Comparison of ENCODE assay signal across 18 mouse cellular contexts in the genomic region with DNA sequence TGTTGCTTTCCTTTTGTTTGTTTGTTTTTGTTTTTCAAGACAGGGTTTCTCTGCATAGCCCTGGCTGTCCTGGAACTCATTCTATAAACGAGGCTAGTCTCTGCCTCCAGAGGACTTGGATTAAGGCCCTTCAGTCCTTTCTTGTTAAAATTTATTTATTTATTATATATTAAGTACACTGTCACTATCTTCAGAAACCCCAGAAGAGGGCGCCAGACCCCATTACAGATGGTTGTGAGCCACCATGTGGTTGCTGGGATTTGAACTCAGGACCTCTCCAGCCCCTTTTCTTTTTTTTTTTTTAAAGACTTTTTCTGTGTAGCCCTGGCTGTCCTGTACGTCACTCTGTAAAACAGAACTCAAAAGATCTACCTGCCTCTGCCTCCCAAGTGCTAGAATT. TPM values are rescaled to one million over a fixed set of nuclear protein-coding genes. Genes with fewer than 3 reads are reported as not detected.
DNase-seq lines count a peak whose midpoint lies in the region; ATAC-seq and TF ChIP-seq lines count a peak whose summit lies in the region.
"Had no signal": no experiment of that assay in that cellular context is flagged by ENCODE, and none has a peak within 500 bp of the region (broad histone marks: within the 10 kb centered on the region; RNA-seq: fewer than 3 reads in every experiment).

No protein-coding gene starts in this region.

- TF ChIP-seq CTCF in gastrocnemius, adult 2 months (IDR thresholded peaks at IDR 0.05), result peak; percentile 41
- peak; percentile 29 for TF ChIP-seq CTCF in lung, postnatal 0 days (IDR thresholded peaks at IDR 0.05)
- TF ChIP-seq CTCF in MEL (IDR thresholded peaks at IDR 0.05 in 2 of 3, conservative IDR thresholded peaks at IDR 0.05 in 1 of 3; ENCODE audit: control insufficient read depth in 1 of 3, insufficient read depth in 1 of 3, low read depth in 2 of 3, low read length in 3 of 3, poor library complexity in 1 of 3, severe bottlenecking in 1 of 3), result peak in 2 of 3 experiments; percentile 34 to 35; a peak in 4 of 6 replicates
- peak; percentile 11; the same call in 1 of the 2 replicates for TF ChIP-seq CTCF in small intestine, adult 2 months (IDR thresholded peaks at IDR 0.05; ENCODE audit: extremely low read depth, insufficient read length, insufficient replicate concordance, low read depth, low read length)

- no peak overlapping the region for H3K4me3 ChIP-seq in gastrocnemius, adult 2 months
- H3K4me3 ChIP-seq in lung, postnatal 0 days (ENCODE audit: low read depth, low read length), result no peak overlapping the region
- no peak overlapping the region for H3K4me3 ChIP-seq in MEL (ENCODE audit: control insufficient read depth in 1 of 2, insufficient read depth in 1 of 2, low read depth in 2 of 2, low read length in 2 of 2)
- no peak overlapping the region for H3K4me3 ChIP-seq in small intestine, adult 2 months (ENCODE audit: low read depth, low read length)
- H3K4me3 ChIP-seq: embryonic facial prominence, embryonic 12.5 days; heart, embryonic 15.5 days; hindbrain, embryonic 13.5 days; megakaryocyte, embryonic 14.5 days; neural tube, embryonic 13.5 days had no signal

- ATAC-seq in lung, postnatal 0 days, result no peak
- ATAC-seq in megakaryocyte progenitor cell, adult 5-6 weeks (replicated peaks; ENCODE audit: poor library complexity), result no peak

- TF ChIP-seq EP300 in lung, postnatal 0 days (IDR thresholded peaks at IDR 0.05), result no peak
- TF ChIP-seq EP300 in MEL (IDR thresholded peaks at IDR 0.05; ENCODE audit: low read depth in 1 of 2, low read length in 2 of 2), result no peak

- TF ChIP-seq POLR2A in MEL (IDR thresholded peaks at IDR 0.05; ENCODE audit: control insufficient read depth in 1 of 2, insufficient read depth in 1 of 2, low read depth in 1 of 2, low read length in 2 of 2, poor library complexity in 1 of 2), result no peak
- TF ChIP-seq POLR2A in small intestine, adult 2 months (IDR thresholded peaks at IDR 0.05; ENCODE audit: low read depth, low read length), result no peak

- H3K36me3 ChIP-seq in lung, postnatal 0 days (ENCODE audit: insufficient read depth, low read length), result peaks cover 15% of the 10 kb centered on the region; the same call in 1 of the 2 replicates
- peaks cover 0 to 17% of the 10 kb centered on the region in 2 experiments; a peak in 2 of 4 replicates for H3K36me3 ChIP-seq in MEL (ENCODE audit: control insufficient read depth in 1 of 2, insufficient read depth in 2 of 2, low read length in 2 of 2)
- H3K36me3 ChIP-seq in small intestine, adult 2 months (ENCODE audit: control insufficient read depth, insufficient read depth, low read length), result peaks cover 13% of the 10 kb centered on the region

- peak; percentile 13; the same call in 1 of the 2 replicates for TF ChIP-seq RAD21 in MEL (IDR thresholded peaks at IDR 0.05; ENCODE audit: low read depth, low read length)

- DNase-seq in gastrocnemius, adult 2 months, result no peak
- no peak for DNase-seq in gastrocnemius, postnatal 36 days
- DNase-seq in lung, postnatal 0 days (ENCODE audit: low spot score), result no peak
- DNase-seq in lung, postnatal 10 days, result no peak
- peak; percentile 50 for DNase-seq in MEL (ENCODE audit: low read depth, low spot score)
- no peak for DNase-seq in left cerebral cortex, postnatal 10 days (ENCODE audit: extremely low spot score in 1 of 2, low spot score in 2 of 2)
- DNase-seq: cerebellum, adult 18-20 months; kidney, adult 11 months; kidney, postnatal 14 days; lung, adult 2 months had no signal

- H3K9me3 ChIP-seq in lung, postnatal 0 days (ENCODE audit: low read length), result no peaks in the 10 kb centered on the region
- H3K9me3 ChIP-seq in MEL (replicated peaks; ENCODE audit: insufficient read depth, low read length), result no peaks in the 10 kb centered on the region
- H3K9me3 ChIP-seq: embryonic facial prominence, embryonic 12.5 days; heart, embryonic 15.5 days; hindbrain, embryonic 13.5 days; megakaryocyte, embryonic 14.5 days; neural tube, embryonic 13.5 days had no signal

- no peak overlapping the region for H3K9ac ChIP-seq in lung, postnatal 0 days (replicated peaks; ENCODE audit: low read depth)
- H3K9ac ChIP-seq in MEL (ENCODE audit: control insufficient read depth, low read depth, low read length, poor library complexity, severe bottlenecking), result no peak overlapping the region
- H3K9ac ChIP-seq: embryonic facial prominence, embryonic 12.5 days; heart, embryonic 15.5 days; hindbrain, embryonic 13.5 days; neural tube, embryonic 13.5 days had no signal

- H3K79me2 ChIP-seq in MEL (ENCODE audit: control insufficient read depth, insufficient read depth, low read length, poor library complexity), result peaks cover 27% of the 10 kb centered on the region

- WGBS in lung, postnatal 0 days, result 81% methylated on average over 3 of the region's 3 CpGs
- WGBS in small intestine, adult 2 months, result 83% methylated on average over 3 of the region's 3 CpGs

- peaks cover 6% of the 10 kb centered on the region; the same call in 1 of the 2 replicates for H3K4me1 ChIP-seq in lung, postnatal 0 days (ENCODE audit: insufficient read depth, low read depth, low read length)
- peaks cover 8 to 22% of the 10 kb centered on the region in 2 experiments for H3K4me1 ChIP-seq in MEL (ENCODE audit: control insufficient read depth in 1 of 2, insufficient read depth in 2 of 2, low read length in 2 of 2)
- H3K4me1 ChIP-seq in small intestine, adult 2 months (ENCODE audit: control insufficient read depth, insufficient read depth, insufficient read length, low read length), result peaks cover 4% of the 10 kb centered on the region

- H3K4me2 ChIP-seq in lung, postnatal 0 days (replicated peaks; ENCODE audit: low read depth, low read length), result no peak overlapping the region
- H3K4me2 ChIP-seq: embryonic facial prominence, embryonic 12.5 days; heart, embryonic 15.5 days; hindbrain, embryonic 13.5 days; neural tube, embryonic 13.5 days had no signal

- intact Hi-C loops in gastrocnemius, adult 2 months (cut with DNase I), result no loop called here
- intact Hi-C loops in gastrocnemius, postnatal 36 days (cut with DNase I), result no loop called here
- intact Hi-C loops in left cerebral cortex, postnatal 10 days (cut with DNase I), result no loop called here

- no peaks in the 10 kb centered on the region for H3K27me3 ChIP-seq in lung, postnatal 0 days (replicated peaks; ENCODE audit: insufficient read depth, low read length)
- no peaks in the 10 kb centered on the region for H3K27me3 ChIP-seq in MEL (ENCODE audit: control insufficient read depth in 1 of 2, insufficient read depth in 2 of 2, low read length in 2 of 2)
- H3K27me3 ChIP-seq in small intestine, adult 2 months (ENCODE audit: control insufficient read depth, insufficient read depth, low read length), result no peaks in the 10 kb centered on the region
- H3K27me3 ChIP-seq: embryonic facial prominence, embryonic 12.5 days; heart, embryonic 15.5 days; hindbrain, embryonic 13.5 days; megakaryocyte, embryonic 14.5 days; neural tube, embryonic 13.5 days had no signal

- no peak overlapping the region for H3K27ac ChIP-seq in gastrocnemius, adult 2 months
- no peak overlapping the region for H3K27ac ChIP-seq in lung, postnatal 0 days (ENCODE audit: low read length)
- no peak overlapping the region for H3K27ac ChIP-seq in MEL (ENCODE audit: control insufficient read depth, low read depth, low read length)
- H3K27ac ChIP-seq in small intestine, adult 2 months (ENCODE audit: insufficient read depth, low read depth, low read length), result no peak overlapping the region
- H3K27ac ChIP-seq: embryonic facial prominence, embryonic 12.5 days; hindbrain, embryonic 13.5 days had no signal

RNA-seq across cellular contexts. Expression of gene Gmeb1, which starts 6.4 kb away (rescaled TPM):
- 10 to 100 TPM in 1 of 2 experiments, 1 to 10 TPM in 1; 8.7 to 10.6 TPM for total RNA-seq in gastrocnemius, adult 2 months (2021)
- total RNA-seq in gastrocnemius, postnatal 36 days (2021), result 1 to 10 TPM; 6.9 to 8.6 TPM
- polyA plus RNA-seq in lung, postnatal 0 days (2015; fragmentation: Nextera tagmentation; extraction: Ambion mirVana), result 17.0 and 23.6 TPM in 2 replicates
- total RNA-seq in MEL (2012; rRNA removed), result 9.9 and 12.0 TPM in 2 replicates
- 10 to 100 TPM in 1 of 2 experiments, not detected in 1; 29.6 TPM for polyA plus RNA-seq in MEL (2012; ENCODE audit: insufficient read depth in 1 of 2, insufficient read length in 2 of 2, low read depth in 1 of 2, low replicate concordance in 2 of 2, missing spikeins in 1 of 2)
- polyA plus RNA-seq in small intestine, adult 2 months (2012; rRNA removed), result 6.8 and 13.5 TPM in 2 replicates
- total RNA-seq in left cerebral cortex, postnatal 10 days (2021), result 10 to 100 TPM; 26.2 to 29.3 TPM
- 13.9 and 14.3 TPM in 2 replicates for total RNA-seq in megakaryocyte progenitor cell, adult 5-6 weeks (2015)
- 18.7 and 29.3 TPM in 2 replicates for total RNA-seq in megakaryocyte progenitor cell, adult 5-6 weeks (2017)

RNA-seq across cellular contexts. Expression of gene Taf12, which starts 19.2 kb away (rescaled TPM):
- total RNA-seq in gastrocnemius, adult 2 months (2021), result 10 to 100 TPM; 34.7 to 38.4 TPM
- 10 to 100 TPM; 32.5 to 33.4 TPM for total RNA-seq in gastrocnemius, postnatal 36 days (2021)
- polyA plus RNA-seq in lung, postnatal 0 days (2015; fragmentation: Nextera tagmentation; extraction: Ambion mirVana), result 32.1 and 39.7 TPM in 2 replicates
- 56.7 and 62.6 TPM in 2 replicates for total RNA-seq in MEL (2012; rRNA removed)
- 10 to 100 TPM in 1 of 2 experiments, not detected in 1; 76.4 TPM for polyA plus RNA-seq in MEL (2012; ENCODE audit: insufficient read depth in 1 of 2, insufficient read length in 2 of 2, low read depth in 1 of 2, low replicate concordance in 2 of 2, missing spikeins in 1 of 2)
- polyA plus RNA-seq in small intestine, adult 2 months (2012; rRNA removed), result 1.3 and 4.5 TPM in 2 replicates
- total RNA-seq in left cerebral cortex, postnatal 10 days (2021), result 10 to 100 TPM; 13.9 to 15.4 TPM
- total RNA-seq in megakaryocyte progenitor cell, adult 5-6 weeks (2015), result 40.5 and 42.1 TPM in 2 replicates
- total RNA-seq in megakaryocyte progenitor cell, adult 5-6 weeks (2017), result 34.1 and 72.2 TPM in 2 replicates

RNA-seq across cellular contexts. Expression of gene Ythdf2, which starts 42.9 kb away (rescaled TPM):
- 10 to 100 TPM; 27.3 to 27.6 TPM for total RNA-seq in gastrocnemius, adult 2 months (2021)
- 10 to 100 TPM; 21.6 to 27.3 TPM for total RNA-seq in gastrocnemius, postnatal 36 days (2021)
- polyA plus RNA-seq in lung, postnatal 0 days (2015; fragmentation: Nextera tagmentation; extraction: Ambion mirVana), result 55.3 and 60.4 TPM in 2 replicates
- 78.2 and 80.4 TPM in 2 replicates for total RNA-seq in MEL (2012; rRNA removed)
- 100 to 1,000 TPM; 103 to 979 TPM for polyA plus RNA-seq in MEL (2012; ENCODE audit: insufficient read depth in 1 of 2, insufficient read length in 2 of 2, low read depth in 1 of 2, low replicate concordance in 2 of 2, missing spikeins in 1 of 2)
- polyA plus RNA-seq in small intestine, adult 2 months (2012; rRNA removed), result 7.0 and 14.5 TPM in 2 replicates
- total RNA-seq in left cerebral cortex, postnatal 10 days (2021), result 10 to 100 TPM; 47.4 to 49.4 TPM
- total RNA-seq in megakaryocyte progenitor cell, adult 5-6 weeks (2015), result 64.7 and 66.5 TPM in 2 replicates
- total RNA-seq in megakaryocyte progenitor cell, adult 5-6 weeks (2017), result 64.0 and 69.7 TPM in 2 replicates

RNA-seq across cellular contexts. Expression of gene Rab42, which starts 48.2 kb away (rescaled TPM):
- under 1 TPM in 1 of 2 experiments, not detected in 1; 0.33 TPM for total RNA-seq in gastrocnemius, adult 2 months (2021)
- not detected for total RNA-seq in gastrocnemius, postnatal 36 days (2021)
- polyA plus RNA-seq in lung, postnatal 0 days (2015; fragmentation: Nextera tagmentation; extraction: Ambion mirVana), result 2.3 and 3.1 TPM in 2 replicates
- total RNA-seq in MEL (2012; rRNA removed), result 0.52 and 0.85 TPM in 2 replicates
- polyA plus RNA-seq in MEL (2012; ENCODE audit: insufficient read depth in 1 of 2, insufficient read length in 2 of 2, low read depth in 1 of 2, low replicate concordance in 2 of 2, missing spikeins in 1 of 2), result under 1 TPM in 1 of 2 experiments, not detected in 1; 0.40 TPM
- polyA plus RNA-seq in small intestine, adult 2 months (2012; rRNA removed), result 0.70 and 0.98 TPM in 2 replicates
- 1 to 10 TPM in 1 of 2 experiments, under 1 TPM in 1; 0.79 to 1.3 TPM for total RNA-seq in left cerebral cortex, postnatal 10 days (2021)
- total RNA-seq in megakaryocyte progenitor cell, adult 5-6 weeks (2015), result not detected in 2 replicates
- total RNA-seq in megakaryocyte progenitor cell, adult 5-6 weeks (2017), result 1.0 and 1.3 TPM in 2 replicates
- total RNA-seq: common myeloid progenitor, adult 5-6 weeks had no signal
